Mouse (Mus musculus) small intestine, adult 2 months (tissue): ENCODE data around the gene Dnaaf1.

ENCODE experiments used
- CTCF ChIP-seq: fragments of 200-500 bp; IDR thresholded peaks from 2 replicates; pipeline ENCODE4 v1.5.1; 2012; ENCODE audit warnings: low read depth, mild to moderate bottlenecking, control low read depth, inconsistent platforms, low read length, moderate library complexity, mixed read lengths; ENCODE audit not compliant: insufficient replicate concordance, insufficient read length; ENCODE audit errors: extremely low read depth
- POLR2A ChIP-seq: fragments of 200-500 bp; IDR thresholded peaks from 2 replicates; pipeline ENCODE4 v1.6.1; 2012; ENCODE audit warnings: low read depth, mild to moderate bottlenecking, control low read depth, inconsistent platforms, low read length, moderate library complexity

GRCm38 (mm10) chr8:119623061-119623460 lies 48.0 kb downstream of the Dnaaf1 start:
- no peak for TF ChIP-seq CTCF
- no peak for TF ChIP-seq POLR2A
